Mouse (Mus musculus): Measurements from ENCODE around the gene Minpp1.

Gene Minpp1

DNA sequence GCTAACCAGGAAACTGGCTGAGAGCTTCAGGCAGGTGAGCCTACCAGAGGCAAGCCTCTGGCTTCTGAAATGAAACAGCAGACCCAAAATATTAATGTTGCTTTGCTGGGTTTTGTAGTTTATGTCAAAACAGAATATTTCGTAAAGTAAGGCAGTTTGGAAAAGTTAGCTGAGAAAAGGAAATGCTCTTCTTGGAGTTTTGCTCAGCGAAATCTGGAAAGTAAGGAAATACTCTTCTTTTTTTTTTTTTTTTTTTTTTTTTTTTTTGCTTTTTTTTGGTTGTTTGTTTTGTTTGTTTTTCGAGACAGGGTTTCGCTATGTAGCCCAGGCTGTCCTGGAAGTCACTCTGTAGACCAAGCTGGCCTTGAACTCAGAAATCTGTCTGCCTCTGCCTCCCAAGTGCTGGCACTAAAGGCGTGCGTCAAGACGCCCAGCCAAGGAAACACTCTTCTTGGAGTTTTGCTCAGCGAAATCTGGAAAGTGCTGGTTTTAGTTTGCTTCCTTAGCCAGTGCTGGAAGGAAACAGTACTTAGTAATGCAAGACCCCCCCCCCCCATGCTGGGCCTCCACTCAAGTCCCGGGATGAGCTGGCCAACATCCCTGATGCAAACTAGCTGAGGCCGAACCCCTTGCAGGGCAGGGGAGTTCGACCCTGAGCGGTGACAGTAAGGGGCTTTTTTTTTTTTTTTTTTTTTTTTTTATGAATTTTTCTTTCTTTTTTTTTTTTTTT is 3.8 kb downstream of the Minpp1 start:
- DNase-seq (ENCODE audit: low spot score): no peak

DNA sequence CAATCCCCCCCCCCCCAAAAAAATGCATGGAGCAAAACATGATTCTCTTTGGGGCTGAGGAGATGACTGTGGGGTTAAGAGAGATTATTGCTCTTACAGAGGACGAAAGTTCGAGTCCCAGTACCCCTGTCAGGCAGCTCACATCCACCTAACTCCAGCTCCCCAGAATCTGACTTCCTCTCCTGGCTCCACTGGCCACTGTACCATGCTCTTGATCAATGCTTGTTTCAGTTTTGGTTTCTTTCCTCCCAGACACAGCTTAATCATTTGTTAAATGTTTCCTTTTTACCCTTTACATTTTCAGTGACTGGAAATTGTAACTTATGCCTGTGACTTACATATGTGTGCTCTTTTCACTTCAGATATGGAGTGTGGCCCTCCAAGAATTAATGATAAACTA is 5.4 kb downstream of the Minpp1 start:
- DNase-seq (ENCODE audit: low spot score): no peak

DNA sequence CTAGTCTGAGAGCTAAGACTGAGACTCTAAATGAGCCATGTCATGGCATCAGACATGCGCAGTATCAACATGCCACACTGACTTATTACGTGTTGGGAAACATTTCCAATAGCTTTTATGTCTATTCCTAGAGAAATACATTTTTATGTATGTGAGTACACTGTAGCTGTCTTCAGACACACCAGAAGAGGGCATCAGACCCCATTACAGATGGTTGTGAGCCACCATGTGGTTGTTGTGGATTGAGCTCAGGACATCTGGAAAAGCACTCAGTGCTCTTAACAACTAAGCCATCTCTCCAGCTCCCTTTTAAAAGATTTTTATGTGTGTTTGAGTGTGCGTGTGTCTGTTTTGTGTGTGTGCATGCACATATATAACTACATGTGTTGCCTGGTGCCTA is 6.8 kb downstream of the Minpp1 start:
- no peak for DNase-seq (ENCODE audit: low spot score)

DNA sequence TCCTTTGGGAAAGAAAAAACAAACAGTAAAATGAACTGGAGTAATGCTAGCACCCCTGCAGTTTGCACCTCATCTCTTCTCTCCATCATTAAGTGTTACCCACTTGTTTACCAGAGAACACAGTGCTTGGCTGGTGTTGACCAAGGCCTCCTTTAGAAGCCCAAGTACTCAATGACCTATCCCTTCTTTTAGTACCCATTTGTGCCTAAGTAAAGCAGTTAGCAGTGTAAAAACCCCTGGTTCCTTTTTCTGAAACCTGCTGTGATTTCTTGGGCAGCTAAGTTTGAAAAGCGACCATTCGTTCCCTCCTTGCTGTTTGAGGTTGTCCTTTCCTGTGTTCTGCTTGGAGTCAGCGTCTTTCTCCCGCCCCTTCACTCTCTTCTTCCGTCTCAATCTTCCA is 7.4 kb downstream of the Minpp1 start:
- no peak for DNase-seq (ENCODE audit: low spot score)

DNA sequence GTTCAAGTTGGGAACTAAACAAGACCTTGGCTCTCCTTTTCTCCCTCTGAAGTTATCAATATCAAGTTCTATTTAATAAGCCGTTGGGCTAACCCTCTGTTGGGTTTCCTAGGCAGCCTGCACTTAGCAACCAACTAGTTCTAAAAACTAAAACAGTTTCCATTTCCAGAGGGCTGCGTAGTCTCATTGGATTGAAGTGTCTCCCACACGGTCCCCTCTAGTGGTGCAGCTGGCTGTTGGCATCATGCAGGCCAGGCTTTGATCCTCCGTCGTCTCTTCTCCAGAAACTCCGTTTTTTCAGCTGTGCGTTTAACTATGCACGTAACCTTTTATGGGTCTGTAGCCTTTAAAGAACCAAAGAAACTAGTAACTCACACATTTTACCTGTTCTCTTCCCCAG is 7.9 kb downstream of the Minpp1 start:
- no peak for DNase-seq (ENCODE audit: low spot score)

- no peak for DNase-seq (ENCODE audit: low spot score)
These were observed 9.0 kb downstream of the Minpp1 start for GRCm38 (mm10) chr19:32494611-32495010.

GRCm38 (mm10) chr19:32495034-32495433 is 9.5 kb downstream of the Minpp1 start:
- no peak for DNase-seq (ENCODE audit: low spot score)

DNA sequence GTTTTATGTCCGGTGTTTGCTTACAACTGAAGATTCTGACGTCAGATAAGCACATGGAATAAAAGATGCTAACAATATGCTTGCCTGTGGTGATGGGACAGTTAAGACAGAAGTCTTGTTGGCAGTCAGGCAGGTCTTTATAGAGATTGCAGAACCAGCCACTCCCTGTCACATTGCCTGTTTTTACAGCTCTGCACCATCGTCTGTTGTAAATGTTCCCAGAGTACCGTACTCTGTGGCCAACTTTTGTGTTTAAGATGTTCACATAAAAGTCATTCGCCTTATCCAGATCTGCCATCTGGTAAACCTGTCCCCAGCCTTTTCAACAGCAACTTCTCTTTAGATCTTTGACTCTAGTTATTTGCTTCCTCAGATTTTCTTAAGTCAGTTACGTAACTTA is 11.8 kb downstream of the Minpp1 start:
- no peak for DNase-seq (ENCODE audit: low spot score)

- DNase-seq (ENCODE audit: low spot score): no peak
These were observed 12.4 kb downstream of the Minpp1 start for GRCm38 (mm10) chr19:32498002-32498401.

DNA sequence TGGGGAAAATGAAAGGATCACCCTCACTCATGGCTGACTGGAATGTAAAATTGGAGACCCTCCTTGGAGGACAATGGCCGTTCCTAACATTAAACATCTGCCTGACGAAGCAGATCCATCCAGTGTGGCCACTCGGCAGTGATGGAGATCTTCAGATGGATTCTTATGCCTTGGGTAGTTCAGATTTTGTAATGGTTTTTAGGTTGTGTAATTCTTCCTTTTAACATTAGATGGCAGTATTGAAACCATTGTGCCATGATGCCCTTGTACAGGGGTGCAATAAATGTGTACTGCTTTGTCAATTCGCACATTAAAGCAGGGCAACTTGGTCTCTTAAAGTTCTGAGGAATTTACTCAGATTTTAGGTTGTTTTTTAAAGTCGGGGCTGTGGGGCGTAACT is 15.8 kb downstream of the Minpp1 start:
- DNase-seq (ENCODE audit: low spot score): no peak

DNA sequence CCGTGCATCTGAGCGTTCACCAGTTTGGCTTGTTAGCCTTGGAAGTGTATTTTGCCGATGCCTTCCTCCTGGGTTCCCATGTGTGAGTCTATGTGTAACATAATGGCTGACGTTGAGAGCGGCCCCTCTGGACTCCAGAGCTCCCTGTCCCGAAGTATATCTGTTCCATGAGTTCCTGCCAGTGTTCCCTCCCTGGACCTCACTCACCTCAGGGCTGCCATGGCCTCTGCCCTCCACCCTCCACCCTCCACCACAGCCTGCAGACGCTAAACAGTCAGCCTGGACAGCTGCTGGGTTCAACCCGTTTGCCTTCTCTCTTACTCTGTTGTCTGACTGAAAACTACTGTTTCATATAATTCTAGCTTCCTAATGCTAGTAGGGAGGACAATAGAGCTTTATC is 20.5 kb downstream of the Minpp1 start:
- DNase-seq (ENCODE audit: low spot score): no peak

GRCm38 (mm10) chr19:32506514-32506913 is 20.9 kb downstream of the Minpp1 start:
- DNase-seq (ENCODE audit: low spot score): no peak

GRCm38 (mm10) chr19:32507100-32507499 is 21.5 kb downstream of the Minpp1 start:
- DNase-seq (ENCODE audit: low spot score): no peak

- DNase-seq (ENCODE audit: low spot score): no peak
These were observed 22.0 kb downstream of the Minpp1 start for GRCm38 (mm10) chr19:32507526-32507925.

GRCm38 (mm10) chr19:32510267-32510666 is 24.7 kb downstream of the Minpp1 start:
- no peak for DNase-seq (ENCODE audit: low spot score)

- no peak for DNase-seq (ENCODE audit: low spot score)
These were observed 25.4 kb downstream of the Minpp1 start for GRCm38 (mm10) chr19:32510962-32511361.

- no peak for DNase-seq (ENCODE audit: low spot score)
These were observed 26.9 kb downstream of the Minpp1 start for GRCm38 (mm10) chr19:32512518-32512917.

GRCm38 (mm10) chr19:32516575-32516974 is 31.0 kb downstream of the Minpp1 start:
- no peak for DNase-seq (ENCODE audit: low spot score)

DNA sequence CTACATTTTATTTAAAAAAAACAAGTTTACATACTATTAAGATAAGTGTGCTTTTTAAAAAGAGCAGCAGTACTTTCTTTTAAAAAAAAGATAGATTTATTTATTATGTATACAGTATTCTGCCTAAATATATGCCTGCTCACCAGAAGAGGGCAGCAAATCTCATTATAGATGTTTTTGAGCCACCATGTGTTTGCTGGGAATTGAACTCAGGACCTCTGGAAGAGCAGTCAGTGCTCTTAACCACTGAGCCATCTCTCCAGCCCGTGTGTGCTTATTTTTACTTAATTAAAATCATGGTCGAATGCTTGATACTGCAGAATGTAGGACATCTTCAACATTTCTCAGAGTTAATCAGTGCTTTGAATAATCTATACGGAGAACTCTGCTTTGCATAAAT is 35.9 kb downstream of the Minpp1 start:
- no peak for DNase-seq (ENCODE audit: low spot score)

GRCm38 (mm10) chr19:32522247-32522646 is 36.7 kb downstream of the Minpp1 start:
- DNase-seq (ENCODE audit: low spot score): no peak

- no peak for DNase-seq (ENCODE audit: low spot score)
These were observed 37.3 kb downstream of the Minpp1 start for GRCm38 (mm10) chr19:32522753-32523307.

- no peak for DNase-seq (ENCODE audit: low spot score)
These were observed 38.4 kb downstream of the Minpp1 start for GRCm38 (mm10) chr19:32523769-32524515.

DNA sequence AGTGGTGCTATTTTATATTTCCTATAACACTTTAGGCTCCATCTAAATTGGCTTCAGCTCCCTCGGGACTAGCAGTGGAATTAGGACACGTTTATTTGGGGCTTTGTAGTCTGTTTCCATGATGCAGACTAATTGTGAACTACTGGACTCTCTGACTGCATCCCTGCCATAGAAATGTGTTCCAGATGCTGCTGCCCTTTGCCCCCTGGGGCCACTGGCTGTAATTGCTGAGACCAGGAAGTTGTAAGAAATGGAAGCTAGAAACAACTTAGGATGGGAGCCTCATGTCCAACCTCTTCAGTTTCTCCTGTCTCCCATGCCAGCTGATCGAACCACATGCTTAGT is 38.9 kb downstream of the Minpp1 start:
- no peak for DNase-seq (ENCODE audit: low spot score)

GRCm38 (mm10) chr19:32527139-32527538 is 41.6 kb downstream of the Minpp1 start:
- no peak for DNase-seq (ENCODE audit: low spot score)

All from urinary bladder, postnatal 10 days (tissue).